Mouse (Mus musculus): ENCODE results near the gene Slc50a1. TPM values are rescaled to one million over a fixed set of nuclear protein-coding genes. Genes with fewer than 3 reads are reported as not detected.

Gene Slc50a1
- total and polyA plus RNA-seq, 3 experiments: 41.8 to 56.0 (median 50.9) TPM

GRCm38 (mm10) chr3:89231772-89232275 lies 38.5 kb downstream of the Slc50a1 start:
- H3K27ac ChIP-seq (ENCODE audit: insufficient read depth, low read depth): no peak overlapping the region
- H3K27me3 ChIP-seq (replicated peaks): no peaks in the 10 kb centered on the region
- dilution Hi-C loops (cut with MboI; ENCODE audit: extremely low pct_ligation_motif_present, extremely low pct_unique_long_range_greater_than_20kb, low sequenced_read_pairs): no loop called here

GRCm38 (mm10) chr3:89231345-89231744 lies 39.0 kb downstream of the Slc50a1 start:
- H3K9ac ChIP-seq (ENCODE audit: insufficient read depth, low read depth): no peak overlapping the region
- peak; percentile 25 for TF ChIP-seq ETS1 (conservative IDR thresholded peaks at IDR 0.05; ENCODE audit: low read depth, low read length)
- TF ChIP-seq MXI1 (IDR thresholded peaks at IDR 0.05; ENCODE audit: low read depth, low read length): no peak
- TF ChIP-seq BHLHE40 (IDR thresholded peaks at IDR 0.05; ENCODE audit: low read depth, low read length): peak; percentile 88
- TF ChIP-seq IRF4 (IDR thresholded peaks at IDR 0.05; ENCODE audit: low read depth, low read length): 0 out of 2 replicates have a peak, but pooled peaks have one; percentile 12
- TF ChIP-seq TCF12 (IDR thresholded peaks at IDR 0.05; ENCODE audit: low read depth, low read length): 0 out of 2 replicates have a peak, but pooled peaks have one; percentile 19
- H3K4me3 ChIP-seq (replicated peaks in 1 of 3; ENCODE audit: low read depth in 2 of 3, low read length in 2 of 3, poor library complexity in 1 of 3): no peak overlapping the region
- peak; percentile 33 for DNase-seq (ENCODE audit: extremely low read depth)
- in situ Hi-C loops (cut with MboI; ENCODE audit: low pct_ligation_motif_present, low pct_unique_long_range_greater_than_20kb, low sequenced_read_pairs) (no loop called here), dilution Hi-C loops (cut with MboI; ENCODE audit: extremely low pct_ligation_motif_present, extremely low pct_unique_long_range_greater_than_20kb, low sequenced_read_pairs) (no loop called here)
- no peaks in the 10 kb centered on the region for H3K9me3 ChIP-seq (replicated peaks; ENCODE audit: low read length)
- H3K4me2 ChIP-seq (ENCODE audit: insufficient read depth, low read depth, poor library complexity, severe bottlenecking): no peak overlapping the region
- no peak overlapping the region for H3K27ac ChIP-seq (ENCODE audit: insufficient read depth, low read depth)
- H3K4me1 ChIP-seq (ENCODE audit: control insufficient read depth in 1 of 2, insufficient read depth in 2 of 2): peaks cover 20 to 52% of the 10 kb centered on the region in 2 experiments
- H3K27me3 ChIP-seq (replicated peaks): no peaks in the 10 kb centered on the region
- H3K36me3 ChIP-seq (replicated peaks in 1 of 2; ENCODE audit: control insufficient read depth in 1 of 2, insufficient read depth in 1 of 2, low read length in 1 of 2): peaks cover 12 to 21% of the 10 kb centered on the region in 2 experiments
- no peaks in the 10 kb centered on the region for H3K79me2 ChIP-seq (replicated peaks; ENCODE audit: control insufficient read depth, extremely low read depth, insufficient read depth, poor library complexity, severe bottlenecking)

More at GRCm38 (mm10) chr3:89231772-89232275, 38.5 kb downstream of the Slc50a1 start:
- Histone ChIP-seq H3K79me2 (replicated peaks; ENCODE audit: control insufficient read depth, extremely low read depth, insufficient read depth, poor library complexity, severe bottlenecking) (no peaks in the 10 kb centered on the region), H3K36me3 (replicated peaks in 1 of 2; ENCODE audit: control insufficient read depth in 1 of 2, insufficient read depth in 1 of 2, low read length in 1 of 2) (peaks cover 16 to 26% of the 10 kb centered on the region in 2 experiments), H3K4me1 (ENCODE audit: control insufficient read depth in 1 of 2, insufficient read depth in 2 of 2) (peaks cover 20 to 52% of the 10 kb centered on the region in 2 experiments), H3K4me3 (replicated peaks in 1 of 3; ENCODE audit: low read depth in 2 of 3, low read length in 2 of 3, poor library complexity in 1 of 3) (no peak overlapping the region), H3K4me2 (ENCODE audit: insufficient read depth, low read depth, poor library complexity, severe bottlenecking) (no peak overlapping the region), H3K9me3 (replicated peaks; ENCODE audit: low read length) (no peaks in the 10 kb centered on the region), H3K9ac (ENCODE audit: insufficient read depth, low read depth) (no peak overlapping the region)
- DNase-seq (ENCODE audit: extremely low read depth): no peak
- in situ Hi-C loops (cut with MboI; ENCODE audit: low pct_ligation_motif_present, low pct_unique_long_range_greater_than_20kb, low sequenced_read_pairs): no loop called here
- TF ChIP-seq RAD21 (IDR thresholded peaks at IDR 0.05; ENCODE audit: low read depth, low read length) (no peak), MXI1 (IDR thresholded peaks at IDR 0.05; ENCODE audit: low read depth, low read length) (no peak), E2F4 (IDR thresholded peaks at IDR 0.05; ENCODE audit: insufficient replicate concordance, low read depth, low read length) (no peak), SIN3A (IDR thresholded peaks at IDR 0.05; ENCODE audit: low read length) (no peak), CTCF (conservative IDR thresholded peaks at IDR 0.05 in 1 of 2, IDR thresholded peaks at IDR 0.05 in 1 of 2; ENCODE audit: low read depth in 2 of 2, low read length in 2 of 2) (no peak), RCOR1 (conservative IDR thresholded peaks at IDR 0.05; ENCODE audit: low read depth, low read length) (no peak), GABPA (IDR thresholded peaks at IDR 0.05; ENCODE audit: insufficient replicate concordance, low read depth, low read length) (no peak), EP300 (IDR thresholded peaks at IDR 0.05; ENCODE audit: low read length) (no peak), TBP (conservative IDR thresholded peaks at IDR 0.05; ENCODE audit: low read depth, low read length) (no peak), HCFC1 (IDR thresholded peaks at IDR 0.05; ENCODE audit: low read depth, low read length) (no peak), MAX (IDR thresholded peaks at IDR 0.05; ENCODE audit: low read length) (no peak), JUN (IDR thresholded peaks at IDR 0.05; ENCODE audit: insufficient read depth, low read depth, low read length) (no peak), IRF4 (IDR thresholded peaks at IDR 0.05; ENCODE audit: low read depth, low read length) (no peak), POLR2A (IDR thresholded peaks at IDR 0.05; ENCODE audit: low read depth, low read length) (no peak), MAFK (IDR thresholded peaks at IDR 0.05; ENCODE audit: insufficient replicate concordance, low read length) (no peak), JUND (conservative IDR thresholded peaks at IDR 0.05; ENCODE audit: low read depth, low read length) (no peak), ELF1 (IDR thresholded peaks at IDR 0.05; ENCODE audit: low read depth, low read length) (no peak)

All from CH12.LX (cell line).